Mouse (Mus musculus) brain, embryonic 18.5 days (tissue): ENCODE measurements around the gene Tnnt2.

Source experiments
- DNase-seq: peaks from one replicate; pipeline ENCODE4 v3.0.0-alpha.2; 2012; ENCODE audit warnings: low read depth, low spot score

The Tnnt2 gene

DNA sequence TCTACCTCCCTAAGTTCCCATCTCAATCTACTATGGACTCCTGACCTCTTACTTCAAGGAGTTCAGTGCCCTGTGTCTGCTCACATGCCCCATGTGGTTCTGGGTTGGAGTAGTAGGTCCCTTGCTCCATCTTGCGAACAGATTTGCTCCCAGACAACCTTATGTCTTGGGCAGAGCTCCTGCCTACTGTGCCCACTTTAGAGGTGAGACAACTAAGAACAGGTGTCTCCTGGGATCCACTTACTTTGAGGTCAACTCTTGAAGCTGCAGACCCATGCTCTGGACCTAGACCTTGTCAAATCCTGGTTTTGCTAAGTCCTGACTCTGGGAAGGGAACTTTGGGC, 19.2 kb downstream of the Tnnt2 start:
- no peak for DNase-seq

DNA sequence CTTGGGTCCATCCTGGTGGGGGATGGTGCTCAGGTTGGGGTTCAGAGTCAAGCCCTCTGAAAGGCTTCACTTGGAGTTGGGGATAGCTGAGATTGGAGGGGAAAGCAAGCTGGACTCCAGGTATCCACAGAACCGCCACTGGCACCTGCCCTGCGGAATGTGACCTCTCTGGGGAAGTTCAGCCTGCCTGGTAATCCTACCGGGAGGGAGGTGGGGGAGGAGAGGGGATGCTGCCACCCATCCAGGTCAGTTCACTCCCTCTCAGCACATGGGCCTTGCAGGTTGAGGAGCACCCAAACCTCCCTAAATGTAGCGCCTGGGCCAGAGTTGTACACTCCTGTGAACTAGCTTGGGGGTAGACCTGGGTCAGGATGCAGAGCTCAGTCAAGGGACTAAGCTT, 19.9 kb downstream of the Tnnt2 start:
- DNase-seq: no peak

DNA sequence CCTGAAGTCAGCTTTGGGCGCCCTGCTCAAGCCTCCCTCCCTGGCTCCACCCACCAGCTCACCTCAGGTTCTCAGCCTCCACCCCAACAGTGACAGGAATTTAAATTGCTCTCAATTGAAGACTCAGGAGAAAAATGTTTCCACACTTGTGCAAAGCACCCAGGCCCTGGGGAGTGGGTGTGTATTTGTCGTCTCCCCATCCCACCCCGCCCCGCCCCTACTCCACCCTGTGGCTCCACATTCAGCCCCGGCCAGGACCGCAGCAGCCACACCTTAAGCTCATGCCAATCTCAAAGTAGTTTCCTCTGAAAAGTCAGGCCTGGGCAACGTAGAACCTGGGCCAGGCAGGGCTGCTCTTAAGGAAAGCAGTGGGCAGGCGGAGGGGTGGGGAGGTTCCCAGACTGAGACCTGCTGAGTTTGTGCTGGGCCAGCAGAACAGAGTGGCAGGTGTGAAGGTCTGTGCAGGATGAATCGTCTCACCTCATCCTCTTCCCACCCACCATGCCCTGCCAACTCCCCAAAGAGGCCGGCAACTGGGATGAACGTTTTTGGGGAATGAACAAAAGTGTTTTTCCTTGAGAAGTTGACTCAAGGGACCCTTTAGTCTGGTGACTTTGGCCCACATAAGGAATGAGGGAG, 21.1 kb downstream of the Tnnt2 start:
- no peak for DNase-seq

DNA sequence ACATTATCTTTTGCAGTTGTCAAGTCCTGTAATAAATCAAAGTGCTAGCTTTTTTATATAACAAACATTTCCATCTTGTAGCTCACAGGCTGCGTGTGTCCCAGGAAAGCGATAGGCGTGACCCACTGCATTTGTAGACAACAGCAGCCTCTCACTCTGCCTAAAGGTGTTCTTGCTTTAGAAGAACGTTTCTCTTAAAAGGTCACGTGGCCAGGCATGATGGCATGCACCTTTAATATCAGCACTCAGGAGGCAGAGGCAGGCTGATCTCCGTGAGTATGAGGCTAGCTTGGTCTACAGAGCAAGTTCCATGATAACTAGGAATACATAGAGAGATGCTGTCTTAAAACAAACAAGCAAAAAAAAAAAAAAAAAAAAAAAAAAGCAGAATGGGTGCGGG, 22.4 kb downstream of the Tnnt2 start:
- DNase-seq: no peak

DNA sequence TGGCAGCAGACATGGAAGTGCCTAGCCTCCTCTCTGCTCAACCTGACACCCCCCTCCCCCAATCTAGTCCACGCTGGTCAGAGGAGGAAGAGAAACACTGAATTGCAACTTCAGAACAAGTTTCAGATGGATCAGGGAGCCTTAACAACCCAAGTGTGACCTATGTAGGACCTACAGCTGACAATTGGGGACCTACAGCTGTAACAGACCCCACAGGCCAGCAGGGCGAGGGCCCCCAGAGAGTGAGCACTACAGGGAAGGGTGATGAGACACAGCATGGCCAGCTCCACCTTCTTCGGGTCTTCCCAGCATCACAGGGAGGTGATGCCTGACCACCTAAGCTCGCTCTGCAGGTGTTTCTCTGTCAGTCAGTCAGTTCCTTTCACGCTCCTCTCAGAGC, 24.9 kb downstream of the Tnnt2 start:
- DNase-seq: no peak

DNA sequence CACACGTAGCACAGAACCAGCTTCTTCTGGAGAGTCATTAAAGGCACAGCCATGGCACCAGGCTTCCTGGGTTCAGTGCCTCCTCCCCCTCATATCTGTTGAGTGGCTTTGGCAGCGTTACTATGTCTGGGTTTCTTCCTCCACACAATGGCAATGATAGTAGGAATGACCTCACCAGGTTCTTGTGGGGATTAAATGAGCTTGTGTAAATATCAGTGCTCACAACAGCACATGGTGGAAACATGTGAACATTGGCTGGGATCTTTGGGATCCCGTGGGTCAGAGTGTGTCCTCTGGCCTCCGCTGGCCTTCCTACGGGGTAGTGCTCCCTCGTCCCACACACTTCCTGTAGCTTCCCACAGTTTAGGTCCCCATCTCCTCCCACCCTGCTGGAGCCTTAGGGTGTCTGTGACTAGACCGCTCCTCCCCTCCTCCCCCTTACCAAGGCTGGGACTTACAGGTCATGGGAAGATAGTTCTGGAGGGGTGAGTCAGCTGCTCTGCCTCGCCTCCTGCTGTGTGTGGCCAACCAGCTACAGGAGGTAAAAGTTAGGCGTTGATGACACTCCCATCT, 25.9 kb downstream of the Tnnt2 start:
- DNase-seq: no peak

DNA sequence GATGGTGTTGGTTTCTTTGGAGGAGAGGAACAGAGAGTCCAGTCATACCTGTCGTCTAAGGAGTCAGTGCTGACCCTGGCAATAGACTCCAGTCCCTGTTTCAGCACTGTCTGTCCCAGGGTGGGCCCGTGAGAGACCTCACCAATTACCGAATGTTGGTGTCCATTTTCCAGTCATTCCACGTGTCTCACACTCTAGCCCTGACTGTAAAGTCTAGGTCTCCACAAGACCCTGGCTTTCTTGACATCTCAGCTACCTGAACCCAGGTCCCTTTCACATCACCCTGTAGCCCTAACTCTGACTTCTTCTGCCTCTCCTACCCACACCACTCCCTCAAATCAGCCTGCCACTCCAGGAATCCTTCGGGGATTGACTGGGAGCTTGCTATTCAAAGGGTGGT, 26.4 kb downstream of the Tnnt2 start:
- DNase-seq: no peak

DNA sequence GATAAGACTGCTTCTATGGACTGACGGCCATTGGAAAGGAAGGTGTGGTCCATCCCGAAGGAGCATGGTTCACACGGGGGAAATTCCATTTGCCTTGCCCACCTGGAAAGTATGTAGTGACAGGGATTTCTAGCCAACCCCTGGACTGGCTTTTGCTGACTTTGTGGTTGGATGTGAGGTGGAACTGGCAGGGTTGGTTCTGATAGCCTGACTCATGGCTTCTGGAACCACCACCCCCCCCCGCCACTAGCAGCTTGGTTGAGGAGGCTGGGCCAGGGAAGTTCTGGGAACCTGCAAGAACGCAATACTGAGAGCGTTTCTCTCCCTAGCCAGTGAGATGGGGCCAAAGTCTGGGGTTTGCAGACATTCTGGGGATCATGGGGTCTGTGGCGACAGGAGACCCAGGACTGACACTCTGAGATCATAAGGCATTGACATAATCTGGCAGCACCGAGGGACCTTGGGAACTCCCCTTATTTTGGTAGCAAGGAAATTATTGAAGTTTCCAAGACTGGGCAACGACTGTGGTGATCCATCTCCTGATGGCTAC, 27.7 kb downstream of the Tnnt2 start:
- no peak for DNase-seq

DNA sequence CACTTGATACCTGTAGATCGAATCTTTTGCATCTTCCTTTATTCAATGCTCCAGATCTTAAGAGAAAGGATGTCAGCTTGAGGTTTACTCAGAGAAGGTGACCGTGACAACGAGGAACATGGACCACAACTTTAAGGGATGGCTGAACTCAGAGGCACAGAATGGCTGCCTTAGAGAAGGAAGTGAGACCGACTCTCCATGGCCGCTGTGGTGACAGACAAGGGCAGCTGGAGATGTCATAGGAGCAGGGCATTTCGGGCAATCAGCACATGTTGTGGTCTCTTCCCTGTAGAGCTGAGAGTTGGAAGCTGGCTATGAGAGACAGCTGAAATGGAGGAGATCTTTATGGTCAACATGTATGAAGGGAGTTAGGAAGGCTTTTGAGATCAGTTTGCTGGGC, 28.7 kb downstream of the Tnnt2 start:
- DNase-seq: no peak

DNA sequence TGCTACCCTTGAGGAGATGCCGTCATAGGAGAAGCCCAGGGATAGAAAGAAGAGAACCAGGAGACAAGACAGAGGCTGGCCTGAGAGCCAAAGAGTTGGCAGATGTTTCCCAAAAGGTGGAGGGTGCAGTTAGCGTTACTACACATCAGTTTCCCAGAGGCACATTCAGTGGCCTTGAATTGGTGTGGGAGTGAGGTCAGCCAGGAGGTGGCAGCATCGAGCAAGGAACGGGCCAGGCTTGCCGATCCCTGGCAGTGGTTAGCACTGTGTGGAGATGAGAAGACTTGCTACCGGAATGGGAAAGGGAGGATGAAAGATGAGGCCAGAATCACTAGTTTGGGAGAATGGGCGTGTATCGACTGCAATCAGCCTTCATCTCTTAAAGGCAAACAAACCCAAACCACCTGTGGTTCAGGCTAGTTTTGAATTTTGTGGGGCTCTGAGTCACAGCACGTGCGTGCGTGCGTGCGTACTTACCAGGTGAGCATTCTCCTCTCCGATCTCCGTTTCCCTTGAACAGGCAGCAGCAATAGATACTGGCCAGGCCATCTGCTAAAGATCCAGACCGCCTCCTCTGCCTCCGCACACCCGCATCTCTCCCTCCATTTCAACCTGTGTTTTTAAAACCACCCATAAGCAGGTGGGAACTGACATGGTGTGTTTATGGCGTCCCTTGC, 29.5 kb downstream of the Tnnt2 start:
- DNase-seq: peak; percentile 22

DNA sequence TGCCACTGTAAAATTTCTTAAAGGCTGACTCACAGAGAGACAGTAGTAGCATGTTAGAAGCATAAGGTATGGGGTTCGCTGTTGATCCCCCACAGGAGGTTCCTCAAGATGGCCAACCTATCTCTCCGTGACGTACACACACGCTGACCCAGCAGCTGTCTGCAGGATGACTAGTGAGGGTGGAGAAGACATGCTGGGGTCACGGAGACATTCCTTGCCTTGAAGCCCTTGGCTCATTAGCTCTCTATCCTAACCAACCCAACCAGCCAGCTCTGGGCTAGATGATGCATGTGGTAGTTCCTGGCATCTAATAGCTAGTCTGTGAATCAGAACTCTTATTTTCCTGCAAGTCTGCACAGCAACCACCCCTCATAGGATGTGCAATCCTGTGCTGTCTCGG, 32.4 kb downstream of the Tnnt2 start:
- DNase-seq: no peak

DNA sequence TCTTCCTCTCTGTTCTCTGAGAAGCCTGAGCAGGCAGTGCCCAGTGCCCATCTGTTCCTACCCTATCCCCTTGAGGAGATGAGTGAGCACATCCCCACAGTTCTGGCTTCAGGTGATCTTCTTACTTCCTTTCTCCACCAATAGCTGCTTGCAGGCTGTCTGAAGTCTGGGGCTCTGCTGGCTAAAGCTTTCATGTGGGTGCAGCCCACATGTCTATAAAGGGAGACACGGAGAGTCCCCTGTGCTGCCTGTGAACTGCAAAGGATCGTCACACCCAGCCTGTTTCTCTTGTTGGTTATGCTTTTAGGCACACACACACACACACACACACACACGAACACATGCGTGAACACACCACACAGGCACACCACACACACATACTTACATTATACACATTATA, 36.8 kb downstream of the Tnnt2 start:
- DNase-seq: no peak

DNA sequence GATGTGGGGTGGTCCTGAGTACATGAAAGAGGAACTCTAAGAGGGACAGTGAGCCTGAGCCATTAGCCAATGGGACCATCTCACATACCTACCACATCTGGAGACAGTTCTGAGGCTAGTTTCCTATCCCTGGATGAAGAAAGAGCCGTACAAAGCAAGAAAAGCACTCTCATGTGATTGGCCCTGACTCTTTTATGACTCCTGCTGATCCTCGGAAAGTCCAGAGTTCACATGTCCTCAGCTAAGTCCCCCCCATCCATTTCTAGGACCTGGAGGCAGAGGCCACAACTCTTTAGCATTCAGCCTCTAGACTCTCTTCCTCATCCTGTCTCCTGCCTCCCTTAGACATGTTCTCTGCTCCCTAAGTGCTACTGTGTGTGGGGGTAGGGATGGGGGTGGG, 41.1 kb downstream of the Tnnt2 start:
- DNase-seq: no peak

DNA sequence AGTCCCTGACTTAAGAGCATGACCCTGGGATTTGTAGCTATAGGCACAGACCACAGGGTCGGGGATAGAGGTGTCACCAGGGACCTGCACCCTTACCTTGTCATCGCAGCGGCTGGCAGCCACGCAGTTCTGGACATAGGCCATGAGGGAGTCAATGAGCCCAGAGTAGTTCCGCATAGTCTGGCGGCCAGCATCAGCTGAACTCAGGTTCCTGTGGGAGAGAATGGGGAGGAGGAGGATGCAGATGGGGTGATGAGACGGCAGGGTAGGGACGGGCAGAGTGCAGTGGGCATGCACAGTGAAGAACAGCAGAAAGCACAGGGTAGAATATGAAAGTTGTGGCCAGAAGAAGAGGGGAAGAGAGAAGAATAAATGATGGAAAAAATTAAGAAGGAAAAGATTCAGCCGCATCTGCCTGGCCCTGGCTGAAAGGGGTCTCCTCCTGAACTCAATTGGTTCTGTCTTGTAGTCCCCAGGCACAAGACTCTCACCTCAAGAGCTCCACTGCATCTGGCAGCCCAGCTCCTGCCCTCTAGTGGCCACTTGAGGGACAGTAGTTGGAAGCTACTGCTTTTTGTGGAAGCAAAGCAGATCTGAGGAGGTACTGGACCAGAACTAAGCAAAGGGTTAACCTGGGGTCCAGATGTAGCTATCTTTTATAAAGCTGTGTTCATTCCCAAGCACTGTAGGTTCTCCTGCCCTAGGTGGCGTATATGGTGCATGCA, 46.4 kb downstream of the Tnnt2 start:
- DNase-seq: no peak

DNA sequence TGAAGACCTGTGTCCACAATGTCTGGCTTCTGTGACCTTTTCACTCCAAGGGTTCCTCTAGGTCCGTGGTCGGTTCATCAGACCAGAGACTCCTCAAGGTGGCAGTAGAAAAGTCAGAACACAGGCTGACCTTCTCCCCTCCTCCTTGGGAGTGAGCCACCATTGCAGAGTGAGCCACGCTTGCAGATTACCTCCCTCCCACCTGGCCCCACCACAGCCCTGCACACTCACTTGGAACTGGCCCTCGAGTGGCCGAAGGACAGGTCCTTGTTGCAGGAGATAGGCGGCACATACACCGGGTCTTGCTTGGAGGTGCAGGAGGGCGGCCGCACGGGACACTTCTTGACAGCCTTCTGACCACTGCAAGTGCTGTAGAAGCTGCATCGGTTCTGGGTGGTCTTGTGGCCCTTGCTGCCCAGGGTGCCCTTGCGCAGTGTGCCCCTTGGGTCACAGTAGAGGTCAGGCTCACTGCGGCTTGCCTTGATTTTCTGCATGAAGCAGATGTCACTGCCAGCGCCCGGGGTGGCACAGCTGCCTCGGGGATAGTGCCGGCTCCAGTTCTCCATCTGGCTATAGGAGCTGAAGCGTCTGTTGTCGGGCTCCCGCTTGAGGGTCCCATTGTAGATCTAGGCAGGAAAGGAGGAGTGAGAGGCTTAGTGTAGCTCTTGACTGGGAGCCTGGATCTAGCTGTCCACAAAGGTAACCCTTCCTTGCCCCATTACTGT, 53.5 kb downstream of the Tnnt2 start:
- no peak for DNase-seq

DNA sequence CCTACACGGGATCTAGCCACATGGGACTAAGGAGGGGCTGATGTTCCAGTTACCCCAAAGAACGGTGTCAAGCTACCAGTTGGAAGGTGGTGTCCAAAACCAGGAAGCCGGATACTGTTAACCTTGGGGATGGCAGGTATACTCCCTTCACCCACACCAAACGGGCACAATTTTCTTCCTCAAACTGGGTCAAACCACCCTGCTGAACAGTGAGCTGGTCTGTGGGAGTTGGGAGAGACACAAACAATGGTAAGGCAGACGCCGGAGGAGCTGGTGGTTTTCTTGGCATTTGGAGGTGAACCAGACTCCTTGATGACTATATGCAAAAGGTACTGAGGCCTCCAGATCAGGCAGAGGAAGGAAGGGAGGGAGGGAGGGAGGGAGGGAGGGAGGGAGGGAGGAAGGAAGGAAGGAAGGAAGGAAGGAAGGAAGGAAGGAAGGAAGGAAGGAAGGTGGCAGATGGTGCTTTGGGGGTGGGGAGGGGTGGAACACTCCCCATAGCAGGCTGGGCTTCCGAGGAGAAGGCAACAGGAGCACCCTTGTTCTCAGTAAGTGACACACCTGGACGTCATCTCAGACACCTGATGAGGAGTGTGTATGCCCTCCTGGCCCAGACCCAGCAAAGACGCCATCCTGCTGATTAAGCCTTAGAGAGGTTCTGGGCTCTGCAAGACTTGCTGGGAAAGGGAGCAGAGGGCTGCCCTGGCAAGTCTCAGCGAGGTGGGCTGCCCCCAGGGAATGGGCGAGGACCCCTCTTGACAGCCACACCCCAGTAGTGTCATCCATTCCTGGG, 55.5 kb downstream of the Tnnt2 start:
- DNase-seq: no peak

DNA sequence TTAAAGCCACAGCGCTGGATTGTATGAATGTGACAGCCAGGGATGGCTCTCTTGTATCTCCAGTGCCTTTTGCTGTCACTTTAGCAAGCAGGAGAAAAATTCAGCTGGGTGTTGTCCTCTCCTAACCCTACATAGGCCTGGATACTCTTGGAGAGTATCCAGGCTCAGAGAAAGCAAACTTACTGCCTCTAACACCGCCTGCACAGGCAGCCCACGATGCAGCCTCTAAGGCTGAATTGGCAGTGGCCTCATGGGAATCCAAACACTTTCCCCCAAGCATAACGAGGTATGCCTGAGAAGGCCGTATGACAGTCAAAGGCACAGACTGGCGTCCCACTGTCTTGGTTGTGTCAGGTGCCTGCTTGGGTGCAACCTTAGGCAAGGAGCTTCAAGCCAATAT, 56.1 kb downstream of the Tnnt2 start:
- DNase-seq: no peak

DNA sequence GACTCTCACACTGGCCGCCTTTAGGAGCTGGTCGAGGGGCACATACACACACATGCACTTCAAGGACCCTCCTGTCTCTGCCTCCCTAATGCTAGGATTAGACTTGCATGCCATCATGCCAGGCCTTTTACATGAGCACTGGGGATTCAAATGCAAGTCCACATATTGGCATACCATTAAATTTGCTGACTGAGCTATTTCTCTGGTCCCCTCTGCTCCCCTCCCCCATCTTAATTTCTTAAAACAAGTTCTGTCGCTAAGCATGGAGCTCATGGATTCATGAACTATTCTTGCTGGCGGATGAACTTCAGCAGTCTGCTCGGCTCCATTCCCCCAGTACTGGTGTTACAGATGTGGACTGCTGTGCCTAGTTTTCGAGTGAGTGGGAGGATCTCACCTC, 56.6 kb downstream of the Tnnt2 start:
- DNase-seq: no peak

DNA sequence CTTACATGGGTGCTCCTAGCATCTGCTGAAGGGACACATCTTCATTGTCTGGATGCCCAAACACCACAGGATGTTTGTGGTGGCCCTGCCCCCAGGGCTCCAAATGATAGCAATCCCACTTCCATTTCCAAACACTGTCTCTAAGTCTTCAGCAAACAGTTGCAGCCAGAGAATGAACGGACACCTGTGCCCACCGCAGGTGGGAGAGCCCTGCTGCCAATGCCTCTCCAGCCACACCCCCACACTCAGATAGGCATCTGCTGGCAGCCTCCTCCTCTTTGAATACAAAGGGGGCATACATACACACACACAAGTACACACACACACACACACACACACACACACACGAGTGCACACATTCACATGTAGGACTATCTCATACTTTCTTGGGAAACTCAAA, 57.2 kb downstream of the Tnnt2 start:
- DNase-seq: no peak

DNA sequence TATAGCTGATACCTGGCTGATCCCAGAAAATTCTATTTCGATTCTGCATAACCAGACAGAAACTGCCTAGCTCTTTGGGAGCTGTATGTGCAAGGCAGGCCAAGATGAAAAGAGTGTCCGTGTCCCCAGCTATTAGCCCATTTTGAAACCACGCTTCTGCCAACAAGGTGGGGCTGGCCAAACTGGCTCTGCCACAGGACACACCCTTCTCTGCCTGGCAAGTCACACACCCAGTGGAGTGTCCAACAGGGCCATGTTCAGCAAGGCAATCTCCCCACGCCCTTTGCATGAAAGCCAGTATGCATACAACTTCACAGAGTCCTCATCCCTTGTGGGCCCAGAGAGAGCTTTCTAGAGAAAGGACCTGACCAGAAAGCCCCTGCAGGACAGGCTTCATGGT, 59.2 kb downstream of the Tnnt2 start:
- no peak for DNase-seq

DNA sequence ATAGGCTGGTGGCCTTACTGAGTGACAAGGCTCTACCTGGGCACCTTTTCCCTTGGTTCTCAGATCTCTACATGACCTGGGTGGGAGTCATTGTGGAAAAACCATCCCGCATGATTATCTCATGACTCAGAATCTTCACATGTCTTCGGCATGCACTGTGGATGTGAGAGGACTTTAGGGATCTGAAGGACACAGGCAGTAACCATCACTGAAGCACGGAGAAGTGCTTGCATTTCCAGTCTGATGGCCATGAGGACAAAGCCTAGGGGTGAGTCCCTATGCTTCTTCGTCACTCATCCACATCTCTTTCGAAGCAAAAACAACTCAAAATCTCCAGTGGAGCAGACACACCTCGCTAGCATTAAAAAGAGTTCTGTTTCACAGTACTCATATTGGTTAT, 63.1 kb downstream of the Tnnt2 start:
- DNase-seq: no peak
